Mouse (Mus musculus) myocyte (in vitro differentiated cells): ENCODE results near the gene Alpk1.

Experiments used
- E2F4 ChIP-seq: IDR thresholded peaks from one replicate; pipeline ENCODE4 v1.6.1; 2011; ENCODE audit warnings: mild to moderate bottlenecking, control low read depth, moderate library complexity; ENCODE audit not compliant: insufficient read depth
- MAX ChIP-seq: IDR thresholded peaks from one replicate; pipeline ENCODE4 v1.6.1; 2011; ENCODE audit warnings: low read depth, mild to moderate bottlenecking, control low read depth
- POLR2A ChIP-seq: IDR thresholded peaks from one replicate; pipeline ENCODE4 v1.6.1; 2011; ENCODE audit warnings: low read depth, mild to moderate bottlenecking, control low read depth, moderate library complexity; ENCODE audit not compliant: insufficient read length

GRCm38 (mm10) chr3:127706445-127707088, 73.8 kb downstream of the Alpk1 start:
- TF ChIP-seq POLR2A (no peak), MAX (no peak), E2F4 (no peak)
